Mouse (Mus musculus) mouse embryonic stem cell (cell line): Measurements from ENCODE around the gene Tmem267.
"Not testable (repeated sequence)": the region's sequence is repeated elsewhere in the genome, so short reads cannot be mapped to it uniquely, and the experiment has no call there.

ENCODE experiments used
- in situ Hi-C, 2 experiments: fragments of 300-500 bp; cut with MboI; formaldehyde crosslinking; loops; 1 replicate in 1 of 2; 3 replicates in 1 of 2; pipeline ENCODE4 v1.14.3; 2019 to 2020; ENCODE audit warnings: low sequenced_read_pairs in 2 of 2, low pct_unique_long_range_greater_than_20kb in 1 of 2, mixed read lengths in 1 of 2; ENCODE audit not compliant: unreplicated experiment in 1 of 2

Tmem267 gene

DNA sequence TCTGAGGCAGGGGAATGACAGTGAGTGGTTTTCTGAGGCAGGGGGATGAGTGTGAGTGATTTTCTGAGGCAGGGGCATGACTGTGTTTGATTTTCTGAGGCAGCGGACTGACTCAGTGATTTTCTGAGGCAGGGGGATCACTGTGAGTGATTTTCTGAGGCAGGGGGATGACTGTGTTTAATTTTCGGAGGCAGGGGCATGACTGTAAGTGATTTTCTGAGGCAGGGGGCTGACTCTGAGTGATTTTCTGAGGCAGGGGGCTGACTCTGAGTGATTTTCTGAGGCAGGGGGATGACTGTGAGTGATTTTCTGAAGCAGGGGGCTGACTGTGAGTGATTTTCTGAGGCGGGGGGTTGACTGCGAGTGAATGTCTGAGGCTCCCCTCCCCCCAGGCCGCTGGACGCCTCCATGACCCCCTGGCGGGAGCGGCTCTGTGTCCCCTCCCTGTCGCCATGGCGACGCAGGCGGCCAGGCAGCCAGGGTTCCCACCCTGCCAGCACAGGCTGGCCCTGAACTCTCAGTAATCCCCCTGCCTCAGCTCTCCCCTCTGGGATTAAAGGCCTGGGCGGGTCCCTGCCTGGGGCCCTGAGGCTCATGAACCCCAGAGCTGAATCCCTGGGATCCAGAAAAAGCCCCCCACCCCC is 115.0 kb downstream of the Tmem267 start:
- in situ Hi-C loops: not testable (repeated sequence)

- in situ Hi-C loops: not testable (repeated sequence)
These were observed 116.1 kb downstream of the Tmem267 start for GRCm38 (mm10) chr13:119603890-119604289.

DNA sequence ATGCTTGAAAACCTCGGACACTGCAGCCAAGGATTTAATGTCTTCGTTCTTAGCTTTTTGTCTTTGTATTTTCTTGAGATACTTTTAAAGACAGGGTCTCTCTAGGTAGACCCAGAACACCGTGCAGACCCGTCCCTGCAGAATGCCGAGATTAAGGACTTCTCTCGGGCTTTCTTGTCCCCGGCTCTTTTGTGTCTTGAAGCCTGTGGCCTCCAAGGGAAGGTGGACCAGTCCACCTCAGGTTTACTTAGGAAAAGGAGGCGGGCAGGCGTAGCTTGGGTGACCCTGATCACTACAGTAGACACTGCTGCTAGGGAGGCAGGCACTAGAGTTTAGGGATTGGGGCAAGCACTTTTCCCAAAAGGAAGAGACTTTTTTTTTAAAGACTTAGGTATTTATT is 116.5 kb downstream of the Tmem267 start:
- in situ Hi-C loops: not testable (repeated sequence)

DNA sequence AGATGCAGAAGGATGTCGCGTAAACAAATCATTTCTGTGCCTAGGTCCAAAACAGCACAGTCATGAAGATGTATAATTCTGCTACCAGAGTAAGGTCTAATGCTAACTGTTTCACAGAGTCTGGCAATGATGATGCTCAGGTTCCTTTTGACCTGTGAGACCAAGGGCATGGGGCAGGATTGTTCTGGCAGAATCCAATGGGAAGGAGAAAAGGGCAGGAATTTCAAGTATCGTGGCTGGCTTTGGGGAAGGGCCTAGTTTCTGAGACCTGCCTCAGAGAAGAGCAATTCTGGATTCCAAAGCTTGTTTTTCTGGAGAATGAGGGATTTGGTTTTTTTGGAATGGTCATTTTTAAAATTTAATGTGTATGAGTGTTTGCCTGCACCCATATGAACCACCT is 131.0 kb downstream of the Tmem267 start:
- in situ Hi-C loops: no loop called here

- in situ Hi-C loops: no loop called here
These were observed 131.9 kb downstream of the Tmem267 start for GRCm38 (mm10) chr13:119619735-119620134.

GRCm38 (mm10) chr13:119623634-119624033 is 135.8 kb downstream of the Tmem267 start, which contains the start of gene Ccl28:
TSS of gene Ccl28 (plus strand) at chr13:119623819.
- in situ Hi-C loops: no loop called here

DNA sequence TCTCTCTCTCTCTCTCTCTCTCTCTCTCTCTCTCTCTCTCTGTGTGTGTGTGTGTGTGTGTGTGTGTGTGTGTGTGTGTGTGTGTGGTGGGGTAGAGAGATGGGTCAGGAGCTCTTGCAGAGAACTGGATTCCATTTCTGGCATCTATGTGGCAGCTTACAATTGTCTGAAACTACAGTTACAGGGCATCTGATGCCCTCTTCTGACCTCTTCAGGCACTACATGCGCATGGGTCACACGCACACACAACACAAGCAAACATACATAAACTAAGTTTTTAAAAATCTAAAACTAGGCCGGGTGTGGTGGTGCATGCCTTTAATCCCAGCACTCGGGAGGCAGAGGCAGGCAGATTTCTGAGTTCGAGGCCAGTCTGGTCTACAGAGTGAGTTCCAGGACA is 138.1 kb downstream of the Tmem267 start:
- in situ Hi-C loops: not testable (repeated sequence)

DNA sequence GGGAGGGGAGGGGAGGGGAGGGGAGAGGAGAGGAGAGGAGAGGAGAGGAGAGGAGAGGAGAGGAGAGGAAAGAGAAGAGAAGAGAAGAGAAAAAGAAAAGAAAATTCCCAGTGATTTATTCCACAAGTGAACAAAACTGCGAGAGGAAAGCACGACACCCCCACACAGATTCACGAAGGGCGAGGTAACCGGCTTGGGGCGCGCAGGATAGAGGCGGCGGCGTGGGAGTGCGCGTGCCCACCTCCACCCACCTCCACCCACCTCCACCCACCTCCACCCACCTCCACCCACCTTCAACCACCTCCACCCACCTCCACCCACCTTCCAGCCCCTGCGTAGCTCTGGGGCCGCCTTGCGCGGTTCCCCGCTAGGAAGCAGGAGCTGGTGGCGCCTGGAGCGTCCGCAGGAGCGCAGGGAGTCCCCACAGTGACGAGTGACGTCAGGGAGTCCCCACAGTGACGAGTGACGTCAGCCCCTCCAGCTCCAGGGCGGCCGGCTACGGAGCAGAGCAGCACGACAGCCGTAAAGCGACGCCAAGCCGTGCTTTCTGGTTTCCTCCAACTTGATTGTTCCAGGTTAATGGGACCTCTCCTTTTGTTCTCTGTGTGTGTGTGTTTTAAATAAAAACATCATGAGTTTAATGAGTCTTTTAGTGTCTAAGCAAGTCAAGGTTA is 143.8 kb downstream of the Tmem267 start:
- in situ Hi-C loops: no loop called here

DNA sequence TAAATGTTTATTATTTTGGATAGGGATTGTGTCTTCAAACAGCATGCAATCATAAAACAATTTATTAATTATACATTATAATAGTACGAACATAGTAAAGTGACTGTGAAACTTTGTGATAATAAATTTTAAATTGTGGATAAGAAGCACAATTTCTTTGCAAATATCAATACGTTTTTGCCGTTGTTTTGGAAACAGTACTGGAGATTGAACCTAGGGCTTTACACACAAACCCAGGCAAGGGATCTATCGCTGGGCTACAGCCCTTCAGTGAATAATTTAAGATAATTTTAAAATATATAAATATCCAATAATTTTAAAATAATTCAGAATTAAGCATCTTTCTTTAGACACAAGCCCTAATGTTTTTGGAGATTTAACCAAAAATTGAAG is 144.3 kb downstream of the Tmem267 start:
- in situ Hi-C loops: no loop called here

GRCm38 (mm10) chr13:119635496-119635895 is 147.7 kb downstream of the Tmem267 start:
- in situ Hi-C loops: loop anchor here in 1 of 2 experiments (5.0 kb wide), 1 partner anchor 57 kb away; the partner anchor contains the start of gene Hmgcs1

GRCm38 (mm10) chr13:119637837-119638236 is 150.0 kb downstream of the Tmem267 start:
- in situ Hi-C loops: loop anchor here in 1 of 2 experiments (5.0 kb wide), 1 partner anchor 54 kb away; the partner anchor contains the start of gene Hmgcs1

- in situ Hi-C loops: loop anchor here in 1 of 2 experiments (5.0 kb wide), 1 partner anchor 54 kb away; the partner anchor contains the start of gene Hmgcs1
These were observed 150.6 kb downstream of the Tmem267 start for GRCm38 (mm10) chr13:119638449-119638848.

GRCm38 (mm10) chr13:119639302-119639701 is 151.5 kb downstream of the Tmem267 start:
- in situ Hi-C loops: loop anchor here in 1 of 2 experiments (5.0 kb wide), 1 partner anchor 53 kb away; the partner anchor contains the start of gene Hmgcs1

DNA sequence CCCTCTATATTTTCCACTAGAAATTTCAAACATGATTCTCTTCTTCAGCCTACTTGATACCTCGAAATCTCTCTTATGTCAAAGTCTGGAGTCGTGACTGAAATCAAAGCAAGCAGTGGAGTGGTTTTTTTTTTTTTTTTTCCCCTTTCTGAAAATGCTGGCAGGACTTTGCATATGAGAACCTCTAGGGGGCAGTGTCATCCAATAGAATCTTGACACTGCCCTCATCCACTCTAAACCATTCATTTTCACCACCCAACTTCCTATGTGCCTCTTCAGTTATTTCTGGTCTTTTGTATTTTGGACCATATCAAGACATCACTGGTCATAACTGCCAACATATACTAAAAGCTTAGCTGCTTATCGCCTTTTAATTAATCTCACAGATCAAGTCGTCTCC is 152.7 kb downstream of the Tmem267 start:
- in situ Hi-C loops: no loop called here

- in situ Hi-C loops: no loop called here
These were observed 153.3 kb downstream of the Tmem267 start for GRCm38 (mm10) chr13:119641145-119641544.

GRCm38 (mm10) chr13:119644769-119645168 is 156.9 kb downstream of the Tmem267 start:
- in situ Hi-C loops: no loop called here

DNA sequence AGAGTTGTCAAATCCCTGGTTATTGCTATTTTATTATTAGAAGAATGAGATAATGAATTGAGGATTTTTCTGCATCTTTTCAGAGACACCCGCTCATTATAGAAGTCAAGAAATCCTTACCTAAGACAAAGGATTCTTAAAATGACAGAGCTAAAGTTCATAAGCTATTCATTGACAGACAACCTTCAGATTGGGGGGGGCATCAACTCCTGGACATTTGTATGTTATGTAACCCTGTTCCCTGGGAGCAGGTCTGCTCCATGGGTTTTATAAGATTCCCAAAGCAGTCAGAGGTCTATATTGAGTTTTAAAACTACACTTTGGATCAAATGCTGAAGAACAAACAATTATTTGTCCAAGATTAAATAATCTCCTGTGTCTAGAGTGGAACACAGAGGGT is 158.7 kb downstream of the Tmem267 start:
- in situ Hi-C loops: no loop called here

- in situ Hi-C loops: no loop called here
These were observed 161.3 kb downstream of the Tmem267 start for GRCm38 (mm10) chr13:119648891-119649698.

DNA sequence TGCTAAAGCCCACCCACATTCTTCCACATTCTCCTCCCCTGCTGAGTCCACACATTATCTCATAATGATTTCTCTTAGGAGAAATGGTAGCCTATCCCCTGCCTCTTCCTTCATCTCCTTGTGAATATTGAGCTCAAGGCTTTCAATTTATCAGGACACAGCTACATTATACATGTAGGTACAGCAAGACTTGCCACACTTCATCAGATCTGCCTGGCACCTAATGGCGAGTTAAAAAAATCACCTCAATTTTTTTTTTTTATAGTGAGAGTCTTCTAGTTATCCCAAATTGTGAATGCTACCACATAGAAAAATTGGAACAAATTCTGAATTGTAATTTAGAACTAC is 161.8 kb downstream of the Tmem267 start:
- in situ Hi-C loops: no loop called here
